Mouse (Mus musculus) kidney, postnatal 14 days (tissue): Measurements from ENCODE around the gene Tatdn3.
"Not testable (repeated sequence)": the region's sequence is repeated elsewhere in the genome, so short reads cannot be mapped to it uniquely, and the experiment has no call there.

Experiments used
- DNase-seq: peaks from one replicate; pipeline ENCODE4 v3.0.0; 2022; ENCODE audit warnings: mixed read lengths

Gene Tatdn3

GRCm38 (mm10) chr1:191030182-191030581, 32.5 kb downstream of the Tatdn3 start:
- peak; percentile 25 for DNase-seq

GRCm38 (mm10) chr1:191026021-191026713, 36.6 kb downstream of the Tatdn3 start, which contains the start of gene Flvcr1:
Gene Flvcr1 (minus strand): TSS chr1:191026158.
- DNase-seq: peak; percentile 99

GRCm38 (mm10) chr1:191025016-191026012, 37.4 kb downstream of the Tatdn3 start:
- DNase-seq: peak; percentile 22

- not testable (repeated sequence) for DNase-seq
These were observed 38.9 kb downstream of the Tatdn3 start for GRCm38 (mm10) chr1:191023806-191024205.

GRCm38 (mm10) chr1:191023140-191023539, 39.6 kb downstream of the Tatdn3 start:
- DNase-seq: no peak

GRCm38 (mm10) chr1:191021016-191021415, 41.7 kb downstream of the Tatdn3 start:
- DNase-seq: no peak

GRCm38 (mm10) chr1:191020217-191020924, 42.4 kb downstream of the Tatdn3 start:
- no peak for DNase-seq

GRCm38 (mm10) chr1:191019803-191020202, 42.9 kb downstream of the Tatdn3 start:
- no peak for DNase-seq

- no peak for DNase-seq
These were observed 48.5 kb downstream of the Tatdn3 start for GRCm38 (mm10) chr1:191014271-191014670.

GRCm38 (mm10) chr1:191008707-191009106, 54.0 kb downstream of the Tatdn3 start:
- no peak for DNase-seq

GRCm38 (mm10) chr1:191002201-191002600, 60.5 kb downstream of the Tatdn3 start:
- DNase-seq: peak; percentile 59

- no peak for DNase-seq
These were observed 62.0 kb downstream of the Tatdn3 start for GRCm38 (mm10) chr1:191000686-191001085.

GRCm38 (mm10) chr1:190998027-190998426, 64.7 kb downstream of the Tatdn3 start:
- DNase-seq: no peak

- no peak for DNase-seq
These were observed 66.3 kb downstream of the Tatdn3 start for GRCm38 (mm10) chr1:190996346-190996877.
